Mouse (Mus musculus): ENCODE data around the gene Npm3. TPM values are rescaled to one million over a fixed set of nuclear protein-coding genes. Genes with fewer than 3 reads are reported as not detected.

The Npm3 gene
- 9.4 and 10.9 TPM in 2 replicates for polyA plus RNA-seq (2015; fragmentation: Nextera tagmentation; extraction: Ambion mirVana)

DNA sequence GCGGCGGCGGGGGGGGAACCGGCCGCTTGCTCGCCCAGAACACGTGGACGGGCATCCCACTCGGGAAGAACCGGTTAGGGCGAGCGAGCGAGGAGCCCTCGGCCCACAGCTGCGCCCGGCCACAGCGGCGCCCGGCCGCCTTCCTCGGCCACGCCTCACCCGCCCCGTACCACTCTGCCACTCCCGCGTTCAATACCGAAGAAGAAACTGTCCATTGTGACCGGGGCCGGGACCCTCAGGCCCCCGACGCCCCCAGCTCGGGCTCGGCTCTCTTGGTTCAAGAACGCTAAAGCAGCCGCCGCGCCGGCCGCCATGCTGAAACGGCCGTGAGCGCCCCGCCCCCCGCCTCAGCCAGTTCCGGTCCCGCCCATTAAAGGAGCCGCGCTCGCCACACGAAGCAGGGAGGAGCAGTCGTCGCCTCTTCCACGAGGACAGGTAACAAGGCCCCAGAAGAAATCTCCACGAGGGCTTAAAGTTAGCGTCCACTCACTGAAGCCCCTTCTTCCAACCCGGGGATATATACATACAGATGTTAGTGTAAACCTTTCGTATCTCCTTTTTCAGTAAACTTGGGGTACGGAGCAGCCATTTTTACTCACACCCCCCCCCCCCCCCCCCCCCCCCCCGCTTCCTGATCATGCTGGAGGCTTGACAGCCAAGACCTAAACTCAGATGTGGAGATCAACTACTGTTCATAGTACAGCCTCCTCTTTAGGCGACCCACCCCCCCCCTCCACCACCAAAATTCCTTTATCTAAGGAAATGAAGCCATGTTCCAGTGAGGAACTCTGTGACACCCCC is at the start of gene Npm3:
Gene Npm3 (minus strand): TSS at position 349 of the 801 bp plus-strand sequence.
- under 1% methylated on average over 57 of the region's 60 CpGs for WGBS
- no peaks in the 10 kb centered on the region for H3K9me3 ChIP-seq (replicated peaks)
- peak within 1 kb of the TSS; percentile 97 for H3K4me2 ChIP-seq
- peaks cover 29% of the 10 kb centered on the region for H3K4me1 ChIP-seq
- H3K9ac ChIP-seq = peak within 1 kb of the TSS; percentile 89
- no peak within 1 kb of the TSS for H3K27ac ChIP-seq
- peaks cover 27% of the 10 kb centered on the region for H3K27me3 ChIP-seq
- H3K4me3 ChIP-seq = peak within 1 kb of the TSS; percentile 90
- ATAC-seq = peak; percentile 76
- H3K36me3 ChIP-seq (ENCODE audit: poor library complexity, severe bottlenecking) = peaks cover 33% of the 10 kb centered on the region

DNA sequence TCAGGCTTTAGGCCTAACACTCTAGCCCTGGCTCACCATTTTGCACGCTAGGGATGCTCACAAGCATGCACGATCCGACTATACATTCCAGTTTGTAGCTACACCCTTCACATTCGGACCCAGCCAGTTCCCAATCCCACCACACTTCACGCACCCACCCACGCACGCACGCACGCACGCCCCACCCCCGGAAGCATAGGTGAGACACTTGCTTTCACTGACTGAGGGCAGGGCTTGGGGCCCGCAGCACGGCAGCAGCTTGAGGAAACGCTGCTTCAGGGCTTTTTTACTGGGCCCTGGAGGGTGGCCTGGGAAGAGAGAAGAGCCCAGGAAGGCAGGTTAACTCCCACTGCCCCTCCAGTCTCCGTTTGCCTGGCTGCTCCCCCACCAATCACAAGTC is 47.5 kb upstream of the Npm3 start:
- Histone ChIP-seq H3K9ac (no peak overlapping the region), H3K4me3 (no peak overlapping the region), H3K27me3 (no peaks in the 10 kb centered on the region), H3K27ac (no peak overlapping the region), H3K4me2 (no peak overlapping the region), H3K9me3 (replicated peaks) (no peaks in the 10 kb centered on the region), H3K4me1 (peaks cover 9% of the 10 kb centered on the region; the same call in 1 of the 2 replicates), H3K36me3 (ENCODE audit: poor library complexity, severe bottlenecking) (no peaks in the 10 kb centered on the region)
- no peak for ATAC-seq
- WGBS = 76% methylated on average over 15 of the region's 15 CpGs

DNA sequence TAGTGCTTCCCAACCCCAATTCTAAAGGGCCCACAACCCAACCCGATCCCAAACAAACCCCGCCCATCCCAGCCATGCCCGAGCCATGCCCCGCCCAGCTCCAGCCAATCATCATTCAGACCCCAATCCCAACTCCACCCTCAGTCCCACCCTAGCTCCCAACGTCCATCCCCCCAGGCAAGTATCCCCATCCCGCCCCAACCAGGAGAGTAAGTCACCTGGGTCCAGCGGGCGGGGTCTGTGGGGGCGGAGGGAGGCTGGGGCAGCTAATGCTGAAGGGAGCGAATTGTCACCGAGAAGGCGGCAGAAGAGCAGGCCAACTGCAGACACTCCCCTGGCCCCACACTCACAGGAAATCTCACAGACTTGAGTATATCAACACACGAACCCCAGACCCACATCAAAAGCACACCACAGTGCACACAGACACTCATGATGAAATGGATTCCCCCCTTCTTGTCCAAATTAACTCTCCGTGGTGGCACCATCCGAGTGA is 46.7 kb upstream of the Npm3 start:
- Histone ChIP-seq H3K4me3 (no peak overlapping the region), H3K9me3 (replicated peaks) (no peaks in the 10 kb centered on the region)
- 9% methylated on average over 15 of the region's 15 CpGs for WGBS

DNA sequence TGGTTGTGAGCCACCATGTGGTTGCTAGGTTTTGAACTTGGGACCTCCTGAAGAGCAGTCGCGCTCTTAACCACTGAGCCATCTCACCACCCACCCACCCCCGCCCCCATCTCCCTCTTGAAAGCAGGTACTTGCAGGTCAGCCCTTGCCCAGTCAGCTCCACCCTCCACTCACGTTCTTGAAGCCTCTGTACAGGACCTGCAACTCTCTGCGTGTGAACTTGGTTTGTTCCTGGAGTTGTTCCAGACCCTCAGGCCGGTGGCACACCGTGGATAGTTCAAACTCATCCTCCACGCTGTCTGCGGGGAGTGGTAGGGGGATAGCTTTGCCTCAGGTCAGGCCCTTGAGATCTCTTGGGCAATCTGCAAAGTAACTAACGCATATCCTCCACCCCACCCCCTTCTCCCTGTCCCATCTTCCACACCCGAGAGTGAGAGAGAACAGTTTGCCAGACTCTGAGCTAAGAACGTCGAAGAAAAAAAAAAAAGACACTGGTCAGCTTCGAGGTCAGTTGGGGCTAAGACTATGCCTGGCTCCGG is 46.1 kb upstream of the Npm3 start:
- no peak for ATAC-seq
- H3K36me3 ChIP-seq (ENCODE audit: poor library complexity, severe bottlenecking) = no peaks in the 10 kb centered on the region
- peak overlapping the region; percentile 47 for H3K4me2 ChIP-seq
- no peak overlapping the region for H3K4me3 ChIP-seq
- no peaks in the 10 kb centered on the region for H3K9me3 ChIP-seq (replicated peaks)
- H3K27ac ChIP-seq = no peak overlapping the region
- 31% methylated on average over 15 of the region's 15 CpGs for WGBS
- no peaks in the 10 kb centered on the region for H3K27me3 ChIP-seq
- no peak overlapping the region for H3K9ac ChIP-seq
- H3K4me1 ChIP-seq = peaks cover 9% of the 10 kb centered on the region; the same call in 1 of the 2 replicates

More for the DNA sequence above, 46.7 kb upstream of the Npm3 start:
- no peaks in the 10 kb centered on the region for H3K27me3 ChIP-seq
- H3K4me2 ChIP-seq = peak overlapping the region; percentile 47
- H3K4me1 ChIP-seq = peaks cover 9% of the 10 kb centered on the region; the same call in 1 of the 2 replicates
- no peaks in the 10 kb centered on the region for H3K36me3 ChIP-seq (ENCODE audit: poor library complexity, severe bottlenecking)
- no peak overlapping the region for H3K27ac ChIP-seq
- ATAC-seq = no peak
- peak overlapping the region; percentile 38; the same call in 1 of the 2 replicates for H3K9ac ChIP-seq

DNA sequence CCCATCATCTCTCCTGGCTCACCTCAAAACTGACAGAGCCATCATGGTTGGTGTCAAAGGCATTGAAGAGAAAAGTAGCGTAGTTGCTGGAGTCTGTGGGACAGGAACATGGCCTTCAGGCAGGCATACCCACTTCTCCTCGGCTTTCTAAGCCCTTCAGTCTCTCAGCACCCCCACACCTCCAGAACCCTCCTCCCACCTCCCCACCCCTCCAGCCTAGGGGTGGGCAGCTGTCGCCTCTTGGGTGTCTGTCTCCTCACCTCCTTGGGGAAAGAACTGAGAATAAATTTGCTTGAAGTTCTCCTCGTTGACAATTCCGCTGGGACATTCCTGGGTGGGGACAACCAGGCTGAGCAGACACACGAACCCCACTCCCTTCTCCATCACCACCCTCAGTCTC is 45.3 kb upstream of the Npm3 start:
- no peak overlapping the region for H3K4me3 ChIP-seq
- no peaks in the 10 kb centered on the region for H3K27me3 ChIP-seq
- H3K36me3 ChIP-seq (ENCODE audit: poor library complexity, severe bottlenecking) = no peaks in the 10 kb centered on the region
- 81% methylated on average over 6 of the region's 6 CpGs for WGBS
- ATAC-seq = no peak
- H3K9me3 ChIP-seq (replicated peaks) = no peaks in the 10 kb centered on the region
- H3K4me1 ChIP-seq = peaks cover 9% of the 10 kb centered on the region; the same call in 1 of the 2 replicates
- no peak overlapping the region for H3K9ac ChIP-seq
- no peak overlapping the region for H3K27ac ChIP-seq
- H3K4me2 ChIP-seq = no peak overlapping the region

DNA sequence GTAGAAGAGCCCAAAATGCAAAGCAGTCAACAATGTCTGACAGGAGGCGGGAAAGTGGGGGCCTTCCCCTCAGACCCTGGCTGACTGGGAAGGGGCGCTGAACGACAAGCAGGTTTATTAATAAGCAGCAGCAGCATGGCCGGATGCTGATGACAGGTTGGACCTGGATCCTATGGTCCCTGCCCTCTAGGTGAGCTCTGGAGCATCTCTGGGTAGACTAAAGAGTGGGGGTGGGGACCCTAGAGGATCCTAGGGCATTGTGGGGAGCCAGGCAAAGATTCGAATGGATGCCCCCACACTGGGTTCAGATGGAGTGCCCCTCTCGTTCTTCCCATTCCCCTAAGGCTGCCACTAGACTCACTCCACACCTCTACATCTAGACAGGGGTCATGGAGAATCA is 43.0 kb upstream of the Npm3 start:
- Histone ChIP-seq H3K4me2 (no peak overlapping the region), H3K9ac (no peak overlapping the region), H3K36me3 (ENCODE audit: poor library complexity, severe bottlenecking) (no peaks in the 10 kb centered on the region), H3K9me3 (replicated peaks) (no peaks in the 10 kb centered on the region), H3K4me3 (no peak overlapping the region), H3K27me3 (no peaks in the 10 kb centered on the region), H3K4me1 (peaks cover 9% of the 10 kb centered on the region; the same call in 1 of the 2 replicates), H3K27ac (no peak overlapping the region)
- WGBS = 87% methylated on average over 6 of the region's 6 CpGs
- no peak for ATAC-seq

DNA sequence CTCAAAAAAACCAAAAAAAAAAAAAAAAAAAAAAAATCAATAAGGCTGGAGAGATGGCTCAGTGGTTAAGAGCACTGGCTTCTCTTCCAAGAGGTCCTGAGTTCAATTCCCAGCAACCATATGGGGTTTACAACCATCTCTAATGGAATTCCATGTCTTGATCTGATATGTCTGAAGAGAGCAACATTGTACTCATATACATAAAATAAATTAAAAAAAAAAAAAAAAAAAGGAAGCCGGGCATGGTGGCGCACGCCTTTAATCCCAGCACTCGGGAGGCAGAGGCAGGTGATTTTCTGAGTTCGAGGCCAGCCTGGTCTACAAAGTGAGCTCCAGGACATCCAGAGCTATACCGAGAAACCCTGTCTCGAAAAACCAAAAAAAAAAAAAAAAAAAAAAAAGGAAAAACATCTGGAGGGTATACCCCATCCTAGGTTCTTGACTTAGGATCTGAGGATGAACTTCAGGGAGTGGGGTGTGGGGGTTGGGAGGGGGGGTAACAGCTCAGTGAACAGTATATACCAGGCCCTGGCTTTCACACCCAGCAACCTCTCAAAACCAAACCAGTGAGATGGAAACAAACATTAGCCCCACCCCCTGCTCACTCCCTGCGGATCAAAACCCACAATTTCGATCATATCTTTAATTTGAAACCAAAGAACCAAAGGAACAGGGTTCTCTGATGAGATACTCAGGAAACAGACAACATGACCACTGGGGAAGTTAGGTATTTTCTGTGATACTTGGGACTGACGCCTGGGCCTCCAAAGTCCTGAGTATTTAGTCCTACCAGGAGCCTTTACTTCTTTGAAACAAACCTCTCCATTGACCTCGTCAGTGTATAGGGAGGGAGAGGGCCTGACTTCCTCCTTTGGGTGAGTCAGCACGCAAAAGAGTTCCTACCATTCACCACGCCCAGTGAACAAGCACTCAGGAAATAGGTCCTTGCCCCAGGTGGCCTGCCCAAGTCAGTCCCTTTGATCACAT is 40.8 kb upstream of the Npm3 start:
- Histone ChIP-seq H3K36me3 (ENCODE audit: poor library complexity, severe bottlenecking) (no peaks in the 10 kb centered on the region), H3K27ac (no peak overlapping the region), H3K9me3 (replicated peaks) (no peaks in the 10 kb centered on the region), H3K4me3 (no peak overlapping the region), H3K27me3 (no peaks in the 10 kb centered on the region), H3K9ac (no peak overlapping the region), H3K4me1 (no peaks in the 10 kb centered on the region), H3K4me2 (no peak overlapping the region)
- 79% methylated on average over 13 of the region's 13 CpGs for WGBS
- no peak for ATAC-seq

DNA sequence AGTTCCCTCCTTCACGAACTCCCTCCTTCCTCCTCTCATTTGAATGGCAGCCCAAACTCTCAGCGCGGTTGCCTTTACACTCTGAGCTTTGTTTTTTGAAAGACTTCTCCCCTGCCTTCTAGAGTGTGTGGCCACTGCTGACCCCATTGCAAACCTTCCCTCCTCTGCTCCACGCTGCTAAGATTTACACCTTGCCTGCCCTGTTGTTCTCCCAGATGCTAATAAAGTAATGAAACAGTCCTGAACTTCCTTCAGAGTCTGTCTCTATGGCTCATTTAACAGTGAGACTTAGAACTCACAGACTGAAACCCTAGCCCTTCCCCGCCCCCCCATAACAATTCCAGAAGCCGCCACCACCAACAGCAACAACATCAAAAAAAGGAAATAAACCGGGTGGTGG is 40.0 kb upstream of the Npm3 start:
- H3K4me1 ChIP-seq = no peaks in the 10 kb centered on the region
- no peak overlapping the region for H3K9ac ChIP-seq
- no peak overlapping the region for H3K4me2 ChIP-seq
- no peaks in the 10 kb centered on the region for H3K9me3 ChIP-seq (replicated peaks)
- 83% methylated on average over 7 of the region's 7 CpGs for WGBS
- H3K27ac ChIP-seq = no peak overlapping the region
- no peaks in the 10 kb centered on the region for H3K27me3 ChIP-seq
- no peak overlapping the region for H3K4me3 ChIP-seq
- H3K36me3 ChIP-seq (ENCODE audit: poor library complexity, severe bottlenecking) = no peaks in the 10 kb centered on the region
- no peak for ATAC-seq

DNA sequence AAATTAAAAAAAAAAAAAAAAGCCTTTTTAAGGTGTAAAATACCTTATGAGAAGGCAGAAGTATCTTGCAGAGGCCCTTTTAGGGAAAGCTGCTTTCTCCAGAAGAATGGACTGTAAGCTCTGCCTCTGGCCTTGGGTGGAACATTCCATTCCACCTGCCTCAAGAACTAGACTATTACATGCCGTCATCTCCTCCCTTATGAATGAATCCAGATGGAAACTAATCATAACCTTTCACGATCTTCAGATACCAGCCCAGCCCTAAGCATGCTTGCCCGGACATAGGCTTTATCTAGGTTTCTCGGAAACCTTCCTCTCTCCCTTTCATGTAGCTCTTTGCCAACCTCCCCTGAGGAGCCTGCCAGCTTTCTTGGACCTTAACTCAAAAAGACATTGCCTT is 38.9 kb upstream of the Npm3 start:
- Histone ChIP-seq H3K4me1 (peaks cover 5% of the 10 kb centered on the region), H3K27ac (no peak overlapping the region), H3K36me3 (ENCODE audit: poor library complexity, severe bottlenecking) (no peaks in the 10 kb centered on the region), H3K9me3 (replicated peaks) (no peaks in the 10 kb centered on the region), H3K27me3 (no peaks in the 10 kb centered on the region), H3K4me2 (no peak overlapping the region), H3K9ac (no peak overlapping the region), H3K4me3 (no peak overlapping the region)
- no peak for ATAC-seq
- WGBS = 87% methylated on average over 4 of the region's 4 CpGs

DNA sequence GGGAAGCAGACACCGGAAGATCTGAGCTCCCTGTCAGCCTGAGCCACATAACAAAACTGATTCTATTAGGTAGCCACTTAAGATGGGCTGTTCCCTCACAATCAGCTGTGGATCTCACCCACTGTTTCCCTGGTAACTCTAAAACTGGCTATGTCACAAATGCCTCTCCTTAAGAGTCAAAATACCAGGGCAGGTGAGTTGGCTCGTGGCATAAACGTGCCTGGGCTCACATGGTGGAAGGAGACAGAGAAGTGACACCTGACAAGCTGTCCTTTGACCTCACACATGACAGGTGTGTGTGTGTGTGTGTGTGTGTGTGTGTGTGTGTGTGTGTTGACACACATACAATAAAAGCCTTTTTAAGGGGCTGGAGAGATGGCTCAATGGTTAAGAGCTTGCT is 38.1 kb upstream of the Npm3 start:
- Histone ChIP-seq H3K27me3 (no peaks in the 10 kb centered on the region), H3K36me3 (ENCODE audit: poor library complexity, severe bottlenecking) (no peaks in the 10 kb centered on the region), H3K4me3 (no peak overlapping the region), H3K4me2 (no peak overlapping the region), H3K27ac (no peak overlapping the region), H3K9ac (no peak overlapping the region), H3K4me1 (peaks cover 5% of the 10 kb centered on the region), H3K9me3 (replicated peaks) (no peaks in the 10 kb centered on the region)
- 73% methylated on average over 3 of the region's 3 CpGs for WGBS
- no peak for ATAC-seq

DNA sequence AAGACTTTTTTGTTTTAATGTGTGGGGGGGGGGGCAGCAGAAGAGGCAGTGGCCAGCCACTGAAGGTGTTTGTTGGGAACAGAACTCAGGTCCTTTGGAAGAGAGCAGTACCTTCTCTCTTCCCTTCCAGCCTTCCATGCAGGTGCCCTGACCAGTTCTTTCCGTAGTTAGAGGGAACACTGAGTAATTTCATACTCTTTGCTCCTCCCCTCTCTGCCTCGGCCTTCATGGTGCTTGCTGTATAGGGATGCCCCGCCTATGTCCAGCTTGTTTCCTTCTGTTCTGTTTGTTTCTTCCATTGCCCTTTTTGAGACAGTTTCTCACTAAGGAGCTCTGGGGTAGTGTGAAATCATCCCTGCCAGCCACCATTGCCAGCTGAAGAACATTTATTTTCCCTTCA is 36.1 kb upstream of the Npm3 start:
- Histone ChIP-seq H3K27ac (no peak overlapping the region), H3K9ac (no peak overlapping the region), H3K36me3 (ENCODE audit: poor library complexity, severe bottlenecking) (0 out of 2 replicates have a peak, but pooled peaks cover 3% of the 10 kb centered on the region), H3K27me3 (no peaks in the 10 kb centered on the region), H3K4me2 (no peak overlapping the region), H3K4me3 (no peak overlapping the region), H3K4me1 (peaks cover 24% of the 10 kb centered on the region), H3K9me3 (replicated peaks) (no peaks in the 10 kb centered on the region)
- ATAC-seq = no peak
- 61% methylated on average over 3 of the region's 3 CpGs for WGBS

Measured in forebrain, embryonic 13.5 days (tissue).